Mouse (Mus musculus): ENCODE results near the gene Chchd2. TPM values are rescaled to one million over a fixed set of nuclear protein-coding genes. Genes with fewer than 3 reads are reported as not detected.
A peak's percentile ranks its signal among the peaks of the same experiment; 100 is the strongest.
"Not testable (repeated sequence)": the region's sequence is repeated elsewhere in the genome, so short reads cannot be mapped to it uniquely, and the experiment has no call there.

Gene Chchd2
- polyA plus RNA-seq, 1 experiment from 2014 or later: 711 TPM

DNA sequence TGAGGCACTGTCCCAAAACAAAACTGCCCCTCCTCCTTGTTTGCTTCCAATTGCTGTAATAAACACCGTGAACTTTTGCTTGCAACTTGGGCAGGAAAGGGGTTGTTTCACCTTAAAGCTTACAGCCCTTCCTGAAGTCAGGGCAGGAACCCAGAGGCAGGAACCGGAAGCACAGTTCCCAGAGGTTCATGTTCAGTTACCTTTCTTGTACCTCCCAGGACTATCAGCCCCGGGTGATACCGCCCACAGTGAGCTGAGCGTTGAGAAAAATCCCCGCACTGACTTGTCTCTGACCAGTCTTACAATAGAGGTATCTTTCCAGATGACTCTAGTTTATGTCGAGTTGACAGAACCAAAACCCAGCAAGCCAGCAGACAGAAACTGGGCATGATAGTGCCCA, 22.3 kb upstream of the Chchd2 start:
- peak overlapping the region; percentile 75; the same call in 1 of the 2 replicates for H3K4me2 ChIP-seq
- no peak overlapping the region for H3K9ac ChIP-seq
- H3K27ac ChIP-seq (replicated peaks): no peak overlapping the region
- no peaks in the 10 kb centered on the region for H3K9me3 ChIP-seq
- ATAC-seq (ENCODE audit: low FRiP score, low read depth): no peak
- no peaks in the 10 kb centered on the region for H3K27me3 ChIP-seq
- peaks cover 15% of the 10 kb centered on the region for H3K4me1 ChIP-seq (replicated peaks)
- no peak overlapping the region for H3K4me3 ChIP-seq
- H3K36me3 ChIP-seq: no peaks in the 10 kb centered on the region
- WGBS: 85% methylated on average over 7 of the region's 7 CpGs

DNA sequence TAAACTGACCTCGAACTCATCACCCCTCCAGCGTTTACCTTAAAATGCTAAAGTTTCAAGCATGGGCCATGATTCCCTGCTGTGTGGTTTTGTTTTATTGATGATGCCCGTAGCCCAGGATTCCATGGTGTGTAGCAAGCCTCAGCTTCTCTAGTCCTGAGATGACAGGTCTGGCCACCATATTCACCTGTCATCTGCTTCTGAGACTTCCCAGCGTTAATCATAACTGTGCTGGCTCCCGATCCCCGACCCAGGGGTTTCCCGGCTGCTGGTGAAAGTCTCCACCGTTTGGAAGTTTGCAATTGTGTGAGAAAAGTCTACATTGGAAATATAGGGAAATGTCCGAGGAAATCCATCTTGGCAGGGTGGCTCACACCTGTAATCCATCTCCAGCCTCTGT, 21.9 kb upstream of the Chchd2 start:
- no peak for ATAC-seq (ENCODE audit: low FRiP score, low read depth)
- WGBS: 68% methylated on average over 9 of the region's 9 CpGs
- H3K36me3 ChIP-seq: peaks cover under 1% of the 10 kb centered on the region

DNA sequence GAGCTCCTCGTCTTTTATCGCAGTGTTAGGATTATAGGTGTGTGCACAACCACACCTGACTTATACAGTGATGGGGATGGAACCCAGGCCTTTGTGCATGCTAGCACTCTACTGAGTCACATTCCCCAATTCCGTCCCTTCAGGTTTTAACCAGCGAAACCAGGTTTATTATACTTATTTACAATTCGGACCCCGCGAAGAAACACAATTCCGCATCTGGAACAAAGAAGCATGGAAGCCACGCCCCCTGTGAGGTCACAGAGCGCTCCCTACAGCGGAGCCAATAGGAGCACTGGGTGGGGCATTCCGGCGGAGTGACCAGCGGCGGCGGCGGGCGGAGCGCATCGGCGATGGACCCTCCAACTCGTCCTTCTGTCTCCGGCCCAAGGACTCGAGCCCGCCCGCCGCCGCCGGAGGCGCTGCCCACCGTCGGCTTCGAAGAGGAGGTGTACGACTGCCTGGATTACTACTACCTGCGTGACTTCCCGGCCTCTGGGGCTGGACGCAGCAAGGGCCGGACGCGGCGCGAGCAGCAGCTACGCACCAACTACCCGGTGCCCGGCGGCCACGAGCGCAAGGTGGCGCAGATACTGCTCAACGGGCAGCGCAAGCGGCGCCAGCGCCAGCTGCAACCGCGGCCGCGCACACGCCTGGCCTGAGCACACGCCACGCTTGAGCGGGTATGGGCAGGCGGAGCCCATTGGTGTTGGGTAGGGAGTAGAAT, 21.1 kb upstream of the Chchd2 start, which contains the start of gene Nupr1l:
Gene Nupr1l (plus strand): TSS at position 299 of the 724 bp plus-strand sequence.
- Histone ChIP-seq H3K4me1 (replicated peaks) (peaks cover 15% of the 10 kb centered on the region), H3K9ac (peak within 1 kb of the TSS; percentile 89), H3K27ac (replicated peaks) (peak within 1 kb of the TSS; percentile 98), H3K9me3 (no peaks in the 10 kb centered on the region), H3K36me3 (peaks cover 4% of the 10 kb centered on the region), H3K4me3 (peak within 1 kb of the TSS; percentile 69), H3K27me3 (no peaks in the 10 kb centered on the region), H3K4me2 (peak within 1 kb of the TSS; percentile 75)
- WGBS: under 1% methylated on average over 61 of the region's 63 CpGs
- peak; percentile 98 for ATAC-seq (ENCODE audit: low FRiP score, low read depth)

More for the DNA sequence above, 21.9 kb upstream of the Chchd2 start:
- Histone ChIP-seq H3K9ac (peak overlapping the region; percentile 89), H3K4me2 (peak overlapping the region; percentile 75), H3K27ac (replicated peaks) (peak overlapping the region; percentile 98), H3K4me3 (peak overlapping the region; percentile 69), H3K27me3 (no peaks in the 10 kb centered on the region), H3K4me1 (replicated peaks) (peaks cover 15% of the 10 kb centered on the region), H3K9me3 (no peaks in the 10 kb centered on the region)

DNA sequence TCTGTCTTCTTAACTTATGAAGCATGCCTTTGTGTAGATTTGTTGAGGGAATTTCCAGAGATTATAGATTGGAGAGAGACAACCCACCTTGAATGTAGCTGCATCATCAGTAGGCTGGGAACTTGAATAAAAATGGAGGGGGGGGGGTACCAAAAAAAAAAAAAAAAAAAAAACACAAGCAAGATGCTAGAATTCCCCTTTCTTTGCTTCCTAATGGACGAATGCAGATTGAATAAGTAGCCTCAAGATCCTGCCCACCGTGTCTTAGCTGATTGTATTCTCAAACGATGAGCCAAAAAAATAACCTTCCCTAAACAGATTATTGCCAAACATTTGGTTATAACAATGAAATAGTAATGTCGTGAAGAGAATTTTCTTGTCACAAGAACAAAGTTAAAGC, 20.5 kb upstream of the Chchd2 start:
- Histone ChIP-seq H3K4me1 (replicated peaks) (peaks cover 15% of the 10 kb centered on the region), H3K4me2 (peak overlapping the region; percentile 75), H3K9ac (peak overlapping the region; percentile 89), H3K36me3 (peaks cover 10% of the 10 kb centered on the region), H3K4me3 (peak overlapping the region; percentile 69), H3K27ac (replicated peaks) (peak overlapping the region; percentile 98), H3K27me3 (no peaks in the 10 kb centered on the region), H3K9me3 (no peaks in the 10 kb centered on the region)
- ATAC-seq (ENCODE audit: low FRiP score, low read depth): no peak
- WGBS: 19% methylated on average over 4 of the region's 4 CpGs

DNA sequence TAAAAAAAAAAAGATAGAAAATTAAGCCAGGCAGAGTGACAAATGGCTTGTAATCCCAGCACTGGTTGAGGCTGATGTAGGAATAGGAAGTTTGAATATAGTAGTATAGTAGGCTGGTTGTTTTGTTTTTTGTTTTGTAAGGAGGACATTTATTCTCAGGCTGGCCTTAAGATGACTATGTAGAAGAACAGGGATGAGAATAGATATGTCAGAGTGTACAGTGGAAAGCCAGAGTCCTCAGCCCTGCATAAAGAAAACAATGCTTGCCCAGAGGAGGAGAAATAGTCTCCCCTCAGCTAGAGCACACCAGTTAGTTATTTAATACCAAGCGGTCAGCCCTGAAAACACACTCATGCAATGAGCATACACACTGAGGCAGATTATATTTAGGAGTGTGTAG, 11.2 kb upstream of the Chchd2 start, which contains the start of gene Phkg1:
Gene Phkg1 (minus strand): TSS at position 101 of the 400 bp plus-strand sequence.
- 95% methylated on average over 1 of the region's 1 CpGs for WGBS
- ATAC-seq (ENCODE audit: low FRiP score, low read depth): no peak
- H3K9me3 ChIP-seq: no peaks in the 10 kb centered on the region
- peaks cover 14% of the 10 kb centered on the region for H3K4me1 ChIP-seq (replicated peaks)
- H3K9ac ChIP-seq: no peak within 1 kb of the TSS
- H3K36me3 ChIP-seq: peaks cover 20% of the 10 kb centered on the region
- H3K27ac ChIP-seq (replicated peaks): no peak within 1 kb of the TSS
- no peaks in the 10 kb centered on the region for H3K27me3 ChIP-seq
- H3K4me3 ChIP-seq: no peak within 1 kb of the TSS
- H3K4me2 ChIP-seq: no peak within 1 kb of the TSS

DNA sequence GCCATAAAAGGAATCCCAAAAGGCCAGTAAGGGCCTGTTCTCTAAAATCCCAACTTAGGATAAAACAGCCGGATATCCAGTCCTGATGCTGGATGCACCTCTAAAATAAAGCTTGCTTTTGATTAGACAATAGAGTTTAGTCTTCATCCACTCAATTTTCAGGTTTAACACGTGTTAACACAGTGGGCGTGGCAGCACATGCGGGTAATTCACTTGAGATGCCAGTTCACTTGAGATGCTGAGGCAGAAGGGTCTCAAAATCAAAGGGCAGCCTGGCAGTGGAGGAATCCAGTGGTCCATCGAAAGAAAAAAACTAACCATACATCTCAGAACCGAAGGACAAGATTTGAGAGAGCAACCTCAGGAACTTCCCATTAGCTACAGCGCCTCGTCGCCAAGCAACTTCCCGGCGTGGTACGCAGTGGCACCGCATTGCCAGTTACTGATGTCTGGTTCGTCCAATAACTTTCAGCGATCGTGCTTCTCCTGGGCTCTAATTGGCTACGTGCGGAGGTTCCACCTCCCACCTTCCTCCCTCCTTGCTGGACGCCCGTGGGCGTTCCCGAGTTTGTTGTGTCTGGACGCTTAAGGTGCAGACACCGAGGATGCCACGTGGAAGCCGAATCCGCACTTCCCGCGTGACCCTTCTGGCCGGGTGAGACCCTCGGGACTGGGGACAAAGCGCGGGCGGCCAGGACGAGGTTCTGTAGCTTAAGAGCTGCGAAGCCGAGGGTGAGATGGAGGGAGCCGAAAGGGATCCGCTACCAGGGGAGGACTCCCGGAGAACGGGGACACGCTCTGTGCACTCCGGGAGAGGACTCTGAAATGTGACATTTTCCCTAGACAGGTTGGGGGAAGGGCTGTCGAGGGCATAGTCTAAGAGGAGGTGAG, 8.2 kb upstream of the Chchd2 start, which contains the start of gene Zbed5:
Gene Zbed5 (plus strand): TSS at position 526 of the 891 bp plus-strand sequence.
- Histone ChIP-seq H3K4me2 (peak within 1 kb of the TSS; percentile 80), H3K9me3 (no peaks in the 10 kb centered on the region), H3K36me3 (no peaks in the 10 kb centered on the region), H3K9ac (peak within 1 kb of the TSS; percentile 61), H3K27ac (replicated peaks) (peak within 1 kb of the TSS; percentile 48), H3K27me3 (no peaks in the 10 kb centered on the region), H3K4me3 (peak within 1 kb of the TSS; percentile 84), H3K4me1 (replicated peaks) (peaks cover 14% of the 10 kb centered on the region)
- ATAC-seq (ENCODE audit: low FRiP score, low read depth): peak; percentile 99
- 2% methylated on average over 44 of the region's 44 CpGs for WGBS

DNA sequence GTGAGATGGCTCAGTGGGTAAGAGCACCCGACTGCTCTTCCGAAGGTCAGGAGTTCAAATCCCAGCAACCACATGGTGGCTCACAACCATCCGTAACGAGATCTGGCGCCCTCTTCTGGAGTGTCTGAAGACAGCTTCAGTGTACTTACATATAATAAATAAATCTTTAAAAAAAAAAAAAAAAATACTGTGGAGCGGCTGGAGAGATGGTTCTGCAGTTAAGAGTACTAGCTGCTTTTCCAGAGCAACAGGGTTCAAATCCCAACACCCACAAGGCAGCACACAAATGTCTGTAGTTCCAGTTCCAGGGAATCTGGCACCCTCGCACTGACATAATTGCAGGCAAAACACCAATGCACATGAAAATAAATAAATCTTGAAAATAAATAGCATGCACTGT, 3.1 kb upstream of the Chchd2 start:
- H3K9me3 ChIP-seq; H3K36me3 ChIP-seq; ATAC-seq (ENCODE audit: low FRiP score, low read depth); H3K4me2 ChIP-seq; H3K4me3 ChIP-seq; H3K9ac ChIP-seq; H3K27me3 ChIP-seq; H3K27ac ChIP-seq (replicated peaks): not testable (repeated sequence)
- WGBS: 89% methylated on average over 5 of the region's 7 CpGs
- peaks cover 16% of the 10 kb centered on the region for H3K4me1 ChIP-seq (replicated peaks)

DNA sequence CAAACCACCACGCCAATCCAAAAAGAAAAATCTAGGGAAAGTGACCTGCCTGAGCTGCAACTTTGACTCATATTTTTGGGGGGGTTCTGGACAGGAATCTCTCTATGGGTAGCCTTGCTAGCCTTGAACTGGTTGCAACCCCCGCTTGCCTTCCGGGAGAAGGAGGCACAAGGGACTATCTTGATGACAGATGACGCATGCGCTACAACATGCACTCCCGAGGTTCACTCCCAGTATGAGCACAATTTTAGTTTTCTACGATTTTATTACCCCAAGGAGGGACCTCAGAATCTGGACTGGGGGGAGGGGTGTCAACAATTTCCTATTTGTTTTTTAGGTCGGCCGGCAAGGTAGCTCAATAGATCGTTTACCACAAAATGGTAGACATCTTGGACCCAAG, 999 bp downstream of the Chchd2 start:
- peak overlapping the region; percentile 96 for H3K9ac ChIP-seq
- WGBS: 36% methylated on average over 10 of the region's 10 CpGs

DNA sequence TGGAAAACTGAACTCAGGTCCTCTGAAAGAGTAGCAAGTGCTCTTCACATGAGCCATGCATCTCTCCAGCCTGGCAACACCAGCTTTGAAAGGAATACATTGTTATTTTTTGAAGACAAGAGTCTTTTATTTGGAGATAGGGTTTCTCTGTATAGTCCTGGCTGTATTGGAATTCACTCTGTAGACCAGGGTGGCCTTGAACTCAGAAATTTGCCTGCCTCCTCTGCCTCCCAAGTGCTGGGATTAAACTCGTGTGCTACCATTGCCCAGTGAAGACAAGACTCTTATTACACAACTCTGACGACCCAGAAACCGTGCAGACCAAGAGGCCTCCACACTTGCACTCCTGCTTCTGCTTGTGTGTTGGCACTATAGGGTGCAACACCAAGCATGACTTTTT, 7.4 kb downstream of the Chchd2 start:
- Histone ChIP-seq H3K9me3 (no peaks in the 10 kb centered on the region), H3K4me1 (replicated peaks) (peaks cover 12% of the 10 kb centered on the region), H3K4me3 (no peak overlapping the region), H3K4me2 (no peak overlapping the region), H3K27me3 (no peaks in the 10 kb centered on the region), H3K36me3 (peaks cover 39% of the 10 kb centered on the region), H3K27ac (replicated peaks) (no peak overlapping the region), H3K9ac (no peak overlapping the region)
- ATAC-seq (ENCODE audit: low FRiP score, low read depth): no peak
- WGBS: 75% methylated on average over 3 of the region's 3 CpGs

More for the DNA sequence above, 999 bp downstream of the Chchd2 start:
- Histone ChIP-seq H3K27ac (replicated peaks) (peak overlapping the region; percentile 95), H3K27me3 (no peaks in the 10 kb centered on the region), H3K4me1 (replicated peaks) (peaks cover 29% of the 10 kb centered on the region), H3K36me3 (peaks cover 24% of the 10 kb centered on the region), H3K9me3 (no peaks in the 10 kb centered on the region), H3K4me2 (peak overlapping the region; percentile 74), H3K4me3 (peak overlapping the region; percentile 96)
- no peak for ATAC-seq (ENCODE audit: low FRiP score, low read depth)

DNA sequence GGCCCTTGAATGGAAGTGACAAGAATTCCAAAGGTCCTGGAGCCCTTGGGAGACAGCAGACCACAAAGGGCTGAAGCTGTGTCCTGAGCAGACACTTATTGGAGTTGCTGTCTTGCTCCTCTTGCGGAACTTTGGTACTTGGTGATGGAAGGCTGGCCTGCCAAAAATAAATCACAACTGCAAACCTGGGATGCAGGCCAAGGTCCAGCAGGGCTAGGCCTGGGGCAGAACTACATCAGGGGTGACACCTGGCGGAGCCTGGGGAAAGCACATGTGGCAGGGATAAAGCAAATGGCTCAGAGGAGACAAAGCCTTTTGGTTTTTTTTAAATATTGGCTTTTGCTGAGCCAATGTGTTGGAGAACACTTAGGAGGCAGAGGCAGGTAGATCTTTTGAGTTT, 8.3 kb downstream of the Chchd2 start:
- Histone ChIP-seq H3K27me3 (no peaks in the 10 kb centered on the region), H3K9me3 (no peaks in the 10 kb centered on the region), H3K36me3 (peaks cover 33% of the 10 kb centered on the region), H3K4me1 (replicated peaks) (0 out of 2 replicates have a peak, but pooled peaks cover 4% of the 10 kb centered on the region), H3K4me3 (no peak overlapping the region), H3K27ac (replicated peaks) (no peak overlapping the region), H3K4me2 (no peak overlapping the region), H3K9ac (no peak overlapping the region)
- ATAC-seq (ENCODE audit: low FRiP score, low read depth): no peak
- WGBS: 59% methylated on average over 2 of the region's 2 CpGs

DNA sequence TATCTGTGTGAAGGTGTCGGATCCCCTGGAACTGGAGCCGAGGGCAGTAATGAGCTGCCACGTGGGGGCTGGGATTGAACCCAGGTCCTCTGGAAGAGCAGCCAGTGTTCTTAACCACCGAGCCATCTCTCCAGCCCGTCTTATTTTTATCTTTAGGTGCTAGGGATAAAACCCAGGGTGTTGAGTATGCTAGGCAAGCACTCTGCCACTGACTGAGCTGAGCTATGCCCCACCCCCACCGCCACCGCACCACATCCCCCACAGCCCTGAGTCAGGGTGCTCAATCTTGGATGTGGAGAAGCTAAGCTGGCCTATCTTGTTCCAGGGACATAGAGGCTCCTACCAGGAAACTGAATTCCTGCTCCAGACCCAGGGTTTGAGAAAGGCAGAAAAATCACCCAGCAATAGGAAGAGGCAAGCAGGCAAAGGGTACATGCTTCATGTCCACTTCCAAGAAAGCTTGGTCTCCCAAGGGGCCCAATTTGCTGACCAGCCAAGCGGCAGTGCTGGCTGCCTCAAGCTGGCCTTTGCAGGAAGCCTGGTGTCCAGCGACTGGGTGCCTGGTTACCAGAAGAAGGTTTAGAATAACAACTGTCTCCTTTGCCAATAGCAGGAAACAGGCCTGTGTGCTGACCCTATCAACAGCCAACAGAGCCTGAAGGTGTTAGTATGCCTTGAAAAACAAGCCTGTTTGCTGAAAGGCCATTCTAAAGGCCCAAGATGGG, 9.4 kb downstream of the Chchd2 start:
- no peak overlapping the region for H3K9ac ChIP-seq
- no peak overlapping the region for H3K4me2 ChIP-seq
- no peak overlapping the region for H3K4me3 ChIP-seq
- WGBS: 76% methylated on average over 9 of the region's 9 CpGs
- H3K9me3 ChIP-seq: no peaks in the 10 kb centered on the region
- H3K4me1 ChIP-seq (replicated peaks): no peaks in the 10 kb centered on the region
- H3K27me3 ChIP-seq: no peaks in the 10 kb centered on the region
- H3K27ac ChIP-seq (replicated peaks): no peak overlapping the region
- no peak for ATAC-seq (ENCODE audit: low FRiP score, low read depth)
- H3K36me3 ChIP-seq: peaks cover 27% of the 10 kb centered on the region
